Mouse (Mus musculus) MEL (cell line): Measurements from ENCODE around the gene Tomm7. TPM values are rescaled to one million over a fixed set of nuclear protein-coding genes. Genes with fewer than 3 reads are reported as not detected.

Source experiments
- DNase-seq: peaks from one replicate; pipeline ENCODE4 v3.0.0; 2011; ENCODE audit warnings: low read depth, low spot score
- H3K27ac ChIP-seq: 2 replicates; pipeline ENCODE4 v1.5.1; 2012; ENCODE audit warnings: low read depth, mild to moderate bottlenecking, control low read depth, low read length, moderate library complexity; ENCODE audit not compliant: control insufficient read depth
- H3K27me3 ChIP-seq, 2 experiments: fragments of 150-350 bp in 1 of 2; sonication (generic) in 1 of 2; 2 replicates each; pipeline ENCODE4 v1.6.1; 2012; ENCODE audit warnings: low read length in 2 of 2, mild to moderate bottlenecking in 2 of 2, improper control_type of control experiment in 1 of 2, moderate library complexity in 1 of 2; ENCODE audit not compliant: insufficient read depth in 2 of 2, control insufficient read depth in 1 of 2
- H3K36me3 ChIP-seq, 2 experiments: 2 replicates each; pipeline ENCODE4 v1.6.1; 2012 to 2014; ENCODE audit warnings: low read length in 2 of 2, improper control_type of control experiment in 1 of 2, inconsistent platforms in 1 of 2, mild to moderate bottlenecking in 1 of 2; ENCODE audit not compliant: insufficient read depth in 2 of 2, control insufficient read depth in 1 of 2
- H3K4me1 ChIP-seq, 2 experiments: fragments of 150-350 bp in 1 of 2; sonication (generic) in 1 of 2; 2 replicates each; pipeline ENCODE4 v1.6.1; 2012; ENCODE audit warnings: low read length in 2 of 2, improper control_type of control experiment in 1 of 2, mild to moderate bottlenecking in 1 of 2; ENCODE audit not compliant: insufficient read depth in 2 of 2, control insufficient read depth in 1 of 2
- H3K4me3 ChIP-seq, 2 experiments: fragments of 150-350 bp in 1 of 2; sonication (generic) in 1 of 2; 2 replicates each; pipeline ENCODE4 v1.5.1; 2012; ENCODE audit warnings: low read depth in 2 of 2, low read length in 2 of 2, mild to moderate bottlenecking in 2 of 2, moderate library complexity in 2 of 2, control low read depth in 1 of 2, improper control_type of control experiment in 1 of 2; ENCODE audit not compliant: control insufficient read depth in 1 of 2, insufficient read depth in 1 of 2
- H3K79me2 ChIP-seq: 2 replicates; pipeline ENCODE4 v1.6.1; 2012; ENCODE audit warnings: mild to moderate bottlenecking, low read length, moderate library complexity; ENCODE audit not compliant: control insufficient read depth, poor library complexity, insufficient read depth
- H3K9ac ChIP-seq: 2 replicates; pipeline ENCODE4 v1.6.1; 2012; ENCODE audit warnings: low read depth, mild to moderate bottlenecking, control low read depth, low read length, moderate library complexity; ENCODE audit not compliant: control insufficient read depth, poor library complexity, severe bottlenecking
- H3K9me3 ChIP-seq: fragments of 150-350 bp; sonication (generic); replicated peaks from 2 replicates; pipeline ENCODE4 v1.6.1; 2012; ENCODE audit warnings: mild to moderate bottlenecking, low read length, improper control_type of control experiment, moderate library complexity; ENCODE audit not compliant: insufficient read depth
- BHLHE40 ChIP-seq: IDR thresholded peaks from 2 replicates; pipeline ENCODE4 v1.6.1; 2012; ENCODE audit warnings: low read depth, mild to moderate bottlenecking, inconsistent platforms, low read length, improper control_type of control experiment, borderline replicate concordance
- CHD1 ChIP-seq: IDR thresholded peaks from 2 replicates; pipeline ENCODE4 v1.6.1; 2012; ENCODE audit warnings: low read depth, mild to moderate bottlenecking, inconsistent platforms, low read length, improper control_type of control experiment
- CTCF ChIP-seq, 3 experiments: IDR thresholded peaks in 2 of 3; conservative IDR thresholded peaks in 1 of 3; 2 replicates each; pipeline ENCODE4 v1.5.1; 2011 to 2012; ENCODE audit warnings: low read length in 3 of 3, low read depth in 2 of 3, mild to moderate bottlenecking in 2 of 3, improper control_type of control experiment in 1 of 3, inconsistent platforms in 1 of 3, mixed read lengths in 1 of 3, moderate library complexity in 1 of 3; ENCODE audit not compliant: control insufficient read depth in 1 of 3, insufficient read depth in 1 of 3, poor library complexity in 1 of 3, severe bottlenecking in 1 of 3
- E2F4 ChIP-seq: IDR thresholded peaks from 2 replicates; pipeline ENCODE4 v1.6.1; 2011; ENCODE audit warnings: low read depth, low read length, improper control_type of control experiment, borderline replicate concordance
- ELF1 ChIP-seq: IDR thresholded peaks from 2 replicates; pipeline ENCODE4 v1.6.1; 2014; ENCODE audit warnings: low read depth, mild to moderate bottlenecking, inconsistent platforms, low read length, improper control_type of control experiment, moderate library complexity
- GABPA ChIP-seq: IDR thresholded peaks from 2 replicates; pipeline ENCODE4 v1.6.1; 2012; ENCODE audit warnings: low read depth, mild to moderate bottlenecking, inconsistent platforms, low read length, improper control_type of control experiment, moderate library complexity
- GATA1 ChIP-seq: IDR thresholded peaks from 2 replicates; pipeline ENCODE4 v1.6.1; 2011; ENCODE audit warnings: low read depth, low read length, improper control_type of control experiment
- HCFC1 ChIP-seq: IDR thresholded peaks from 2 replicates; pipeline ENCODE4 v1.6.1; 2012; ENCODE audit warnings: low read depth, mild to moderate bottlenecking, inconsistent platforms, low read length, improper control_type of control experiment, moderate library complexity
- JUND ChIP-seq: IDR thresholded peaks from 2 replicates; pipeline ENCODE4 v1.6.1; 2011; ENCODE audit warnings: low read depth, mild to moderate bottlenecking, improper control_type of control experiment, low read length
- KAT2A ChIP-seq: conservative IDR thresholded peaks from 2 replicates; pipeline ENCODE4 v1.6.1; 2012; ENCODE audit warnings: low read depth, low read length, improper control_type of control experiment, inconsistent platforms
- MAFK ChIP-seq: IDR thresholded peaks from 2 replicates; pipeline ENCODE4 v1.6.1; 2011; ENCODE audit warnings: low read depth, mild to moderate bottlenecking, low read length, improper control_type of control experiment, borderline replicate concordance
- MAX ChIP-seq: IDR thresholded peaks from 2 replicates; pipeline ENCODE4 v1.6.1; 2011; ENCODE audit warnings: low read length, improper control_type of control experiment
- MEF2A ChIP-seq: IDR thresholded peaks from 2 replicates; pipeline ENCODE4 v1.6.1; 2014; ENCODE audit warnings: low read depth, mild to moderate bottlenecking, inconsistent platforms, low read length, improper control_type of control experiment; ENCODE audit not compliant: poor library complexity, insufficient replicate concordance, severe bottlenecking; ENCODE audit errors: extremely low read depth
- MXI1 ChIP-seq: IDR thresholded peaks from 2 replicates; pipeline ENCODE4 v1.6.1; 2011; ENCODE audit warnings: mild to moderate bottlenecking, low read depth, low read length, improper control_type of control experiment
- MYB ChIP-seq: IDR thresholded peaks from 2 replicates; pipeline ENCODE4 v1.6.1; 2011; ENCODE audit warnings: mild to moderate bottlenecking, low read depth, low read length, improper control_type of control experiment
- MYC ChIP-seq: IDR thresholded peaks from 2 replicates; pipeline ENCODE4 v1.6.1; 2011; ENCODE audit warnings: low read depth, mild to moderate bottlenecking, low read length, improper control_type of control experiment, moderate library complexity
- NELFE ChIP-seq: IDR thresholded peaks from 2 replicates; pipeline ENCODE4 v1.6.1; 2011; ENCODE audit warnings: low read depth, low read length, improper control_type of control experiment
- POLR2A ChIP-seq, 2 experiments: IDR thresholded peaks; 2 replicates each; pipeline ENCODE4 v1.6.1; 2011 to 2012; ENCODE audit warnings: low read length in 2 of 2, mild to moderate bottlenecking in 2 of 2, control low read depth in 1 of 2, improper control_type of control experiment in 1 of 2, low read depth in 1 of 2, moderate library complexity in 1 of 2; ENCODE audit not compliant: control insufficient read depth in 1 of 2, insufficient read depth in 1 of 2, poor library complexity in 1 of 2
- POLR2AphosphoS2 ChIP-seq: IDR thresholded peaks from 2 replicates; pipeline ENCODE4 v1.6.1; 2011; ENCODE audit warnings: low read length, improper control_type of control experiment
- RCOR1 ChIP-seq: IDR thresholded peaks from 2 replicates; pipeline ENCODE4 v1.6.1; 2012; ENCODE audit warnings: low read depth, mild to moderate bottlenecking, inconsistent platforms, low read length, improper control_type of control experiment
- SIN3A ChIP-seq: IDR thresholded peaks from 2 replicates; pipeline ENCODE4 v1.6.1; 2012; ENCODE audit warnings: low read length, improper control_type of control experiment, inconsistent platforms
- SMC3 ChIP-seq: IDR thresholded peaks from 2 replicates; pipeline ENCODE4 v1.6.1; 2011; ENCODE audit warnings: low read depth, low read length, improper control_type of control experiment
- TAL1 ChIP-seq: IDR thresholded peaks from 2 replicates; pipeline ENCODE4 v1.6.1; 2012; ENCODE audit warnings: mild to moderate bottlenecking, inconsistent platforms, low read length, moderate library complexity, mixed read lengths
- TBP ChIP-seq: IDR thresholded peaks from 2 replicates; pipeline ENCODE4 v1.8.0; 2011; ENCODE audit warnings: low read depth, low read length, improper control_type of control experiment
- UBTF ChIP-seq: IDR thresholded peaks from 2 replicates; pipeline ENCODE4 v1.6.1; 2012; ENCODE audit warnings: low read depth, mild to moderate bottlenecking, inconsistent platforms, low read length, improper control_type of control experiment, moderate library complexity, borderline replicate concordance; ENCODE audit not compliant: insufficient read depth
- USF1 ChIP-seq: IDR thresholded peaks from 2 replicates; pipeline ENCODE4 v1.6.1; 2014; ENCODE audit warnings: low read depth, mild to moderate bottlenecking, inconsistent platforms, low read length, improper control_type of control experiment, moderate library complexity
- USF2 ChIP-seq, 2 experiments: IDR thresholded peaks; 2 replicates each; pipeline ENCODE4 v1.6.1; 2011 to 2012; ENCODE audit warnings: improper control_type of control experiment in 2 of 2, low read length in 2 of 2, borderline replicate concordance in 1 of 2, inconsistent platforms in 1 of 2, low read depth in 1 of 2, mild to moderate bottlenecking in 1 of 2; ENCODE audit not compliant: insufficient read depth in 1 of 2
- ZC3H11A ChIP-seq: IDR thresholded peaks from 2 replicates; pipeline ENCODE4 v1.6.1; 2012; ENCODE audit warnings: low read depth, mild to moderate bottlenecking, inconsistent platforms, low read length, improper control_type of control experiment
- ZKSCAN1 ChIP-seq: IDR thresholded peaks from 2 replicates; pipeline ENCODE4 v1.6.1; 2012; ENCODE audit warnings: low read depth, mild to moderate bottlenecking, inconsistent platforms, low read length, improper control_type of control experiment, moderate library complexity
- ZNF384 ChIP-seq: IDR thresholded peaks from 2 replicates; pipeline ENCODE4 v1.6.1; 2012; ENCODE audit warnings: low read depth, mild to moderate bottlenecking, inconsistent platforms, low read length, improper control_type of control experiment
- polyA plus RNA-seq, 2 experiments: library from polyadenylated mRNA; stranded (reverse) in 1 of 2; unstranded in 1 of 2; fragments of >175 nt in 1 of 2; fragments of >200 nt in 1 of 2; gene quantifications; 2 replicates each; pipeline versions ENCODE4 v1.2.1 to v1.2.4; 2012; ENCODE audit warnings: low replicate concordance in 2 of 2, low read depth in 1 of 2; ENCODE audit not compliant: insufficient read length in 2 of 2, insufficient read depth in 1 of 2, missing spikeins in 1 of 2
- total RNA-seq: library from RNA; depleted of rRNA; stranded (reverse); fragments of 300-350 nt; gene quantifications from 2 replicates; pipeline ENCODE4 v1.2.3, GENCODE M21; 2012

Tomm7 gene
- total and polyA plus RNA-seq, 3 experiments = 194 to 239 TPM; not detected in 1

DNA sequence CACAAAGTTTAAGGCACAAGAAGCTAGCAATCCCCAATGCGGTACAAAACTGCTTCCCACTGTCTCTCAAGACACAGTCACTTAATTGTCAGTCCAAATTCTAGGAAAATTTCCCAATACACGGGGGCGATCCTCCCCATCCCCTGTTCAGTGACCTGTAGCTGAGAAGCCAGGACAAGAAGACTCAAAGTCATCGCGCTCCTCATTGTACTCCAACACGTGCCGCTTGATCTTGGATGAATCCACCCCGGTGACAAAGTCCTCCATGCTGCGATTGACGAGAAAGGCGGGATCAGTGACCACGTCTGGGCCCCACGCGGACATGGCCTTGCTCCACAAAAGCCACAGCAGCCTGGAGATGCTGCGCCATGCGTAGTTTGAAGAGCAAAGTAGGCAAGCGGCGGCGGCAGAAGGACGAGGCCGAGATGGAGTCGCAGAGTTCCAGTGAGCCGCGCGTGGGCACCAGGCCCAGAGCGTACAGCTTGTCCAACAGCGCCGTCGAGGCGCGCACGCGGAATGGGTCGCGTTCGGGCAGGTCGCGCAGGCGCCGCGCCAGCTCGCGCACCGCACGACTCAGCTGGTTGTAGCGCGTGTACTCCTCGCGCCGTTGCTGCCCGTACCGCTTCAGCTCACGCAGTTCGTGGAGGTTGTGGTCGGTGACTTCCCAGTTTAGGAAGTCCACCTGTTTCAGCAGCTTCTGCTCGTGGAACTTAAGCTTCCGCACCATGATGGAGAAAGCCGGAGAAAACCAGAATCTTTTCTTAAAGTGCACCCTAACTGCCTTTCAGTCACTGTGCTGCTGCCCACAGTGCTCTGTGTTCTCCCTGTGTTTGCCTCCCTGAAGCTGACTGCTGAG, 12.8 kb downstream of the Tomm7 start:
- no peaks in the 10 kb centered on the region for H3K27me3 ChIP-seq
- DNase-seq = no peak

GRCm38 (mm10) chr5:23826321-23827004, 17.5 kb downstream of the Tomm7 start:
- H3K9ac ChIP-seq = 0 out of 2 replicates have a peak overlapping the region, but pooled peaks have one; percentile 26
- no peaks in the 10 kb centered on the region for H3K4me1 ChIP-seq
- H3K27ac ChIP-seq = no peak overlapping the region
- H3K79me2 ChIP-seq = no peaks in the 10 kb centered on the region
- peak; percentile 96 for DNase-seq
- no peaks in the 10 kb centered on the region for H3K9me3 ChIP-seq
- H3K36me3 ChIP-seq = no peaks in the 10 kb centered on the region
- H3K27me3 ChIP-seq = no peaks in the 10 kb centered on the region
- H3K4me3 ChIP-seq = peak overlapping the region in 1 of 2 experiments; percentile 13; a peak in 1 of 4 replicates
- TF ChIP-seq ZKSCAN1 (no peak), CTCF (IDR thresholded peaks at IDR 0.05 in 2 of 3, conservative IDR thresholded peaks at IDR 0.05 in 1 of 3; ENCODE audit: control insufficient read depth in 1 of 3, insufficient read depth in 1 of 3, low read depth in 2 of 3, low read length in 3 of 3, poor library complexity in 1 of 3, severe bottlenecking in 1 of 3) (peak; percentile 86 to 93 (median 93)), POLR2AphosphoS2 (no peak), E2F4 (no peak), CHD1 (no peak), TBP (peak; percentile 60), POLR2A (IDR thresholded peaks at IDR 0.05; ENCODE audit: control insufficient read depth in 1 of 2, insufficient read depth in 1 of 2, low read depth in 1 of 2, low read length in 2 of 2, poor library complexity in 1 of 2) (no peak), GATA1 (peak; percentile 12; the same call in 1 of the 2 replicates), KAT2A (no peak), MXI1 (no peak), MAX (no peak), NELFE (no peak), JUND (no peak), MYC (peak; percentile 76), SMC3 (peak; percentile 75), MEF2A (no peak), BHLHE40 (no peak), ELF1 (no peak), MAFK (no peak), MYB (no peak), USF1 (no peak), HCFC1 (peak; percentile 48; the same call in 1 of the 2 replicates)

More for the DNA sequence above, 12.8 kb downstream of the Tomm7 start:
- no peaks in the 10 kb centered on the region for H3K79me2 ChIP-seq
- no peaks in the 10 kb centered on the region for H3K36me3 ChIP-seq
- TF ChIP-seq POLR2A (IDR thresholded peaks at IDR 0.05; ENCODE audit: control insufficient read depth in 1 of 2, insufficient read depth in 1 of 2, low read depth in 1 of 2, low read length in 2 of 2, poor library complexity in 1 of 2) (no peak), USF1 (no peak), ELF1 (no peak), GABPA (no peak), KAT2A (no peak), TAL1 (no peak), CTCF (IDR thresholded peaks at IDR 0.05 in 2 of 3, conservative IDR thresholded peaks at IDR 0.05 in 1 of 3; ENCODE audit: control insufficient read depth in 1 of 3, insufficient read depth in 1 of 3, low read depth in 2 of 3, low read length in 3 of 3, poor library complexity in 1 of 3, severe bottlenecking in 1 of 3) (no peak), ZKSCAN1 (no peak), UBTF (no peak), ZC3H11A (no peak), ZNF384 (no peak), RCOR1 (no peak), SIN3A (no peak), USF2 (IDR thresholded peaks at IDR 0.05; ENCODE audit: borderline replicate concordance in 1 of 2, insufficient read depth in 1 of 2, low read depth in 1 of 2, low read length in 2 of 2) (no peak), GATA1 (no peak), JUND (no peak), MEF2A (no peak), HCFC1 (no peak)
- H3K9ac ChIP-seq = no peak overlapping the region
- no peak overlapping the region for H3K4me3 ChIP-seq
- H3K9me3 ChIP-seq = no peaks in the 10 kb centered on the region
- H3K27ac ChIP-seq = no peak overlapping the region
- no peaks in the 10 kb centered on the region for H3K4me1 ChIP-seq
